Mouse (Mus musculus): Measurements from ENCODE around the gene Man2a1. TPM values are rescaled to one million over a fixed set of nuclear protein-coding genes. Genes with fewer than 3 reads are reported as not detected.
A peak's percentile ranks its signal among the peaks of the same experiment; 100 is the strongest.

Gene Man2a1
- polyA plus RNA-seq, 1 experiment from 2014 or later, result 5.7 TPM

- 83% methylated on average over 8 of the region's 8 CpGs for WGBS
- H3K9me3 ChIP-seq, result no peaks in the 10 kb centered on the region
- no peaks in the 10 kb centered on the region for H3K27me3 ChIP-seq
- H3K9ac ChIP-seq (replicated peaks), result no peak overlapping the region
- no peak overlapping the region for H3K27ac ChIP-seq
- H3K36me3 ChIP-seq, result no peaks in the 10 kb centered on the region
- no peak overlapping the region for H3K4me3 ChIP-seq (replicated peaks)
- peaks cover 12% of the 10 kb centered on the region; the same call in 1 of the 2 replicates for H3K4me1 ChIP-seq (replicated peaks)
- no peak overlapping the region for H3K4me2 ChIP-seq (replicated peaks)
- no peak for ATAC-seq
Observed at GRCm38 (mm10) chr17:64579696-64580095, 20.8 kb upstream of the Man2a1 start.

- peaks cover 12% of the 10 kb centered on the region; the same call in 1 of the 2 replicates for H3K4me1 ChIP-seq (replicated peaks)
- no peaks in the 10 kb centered on the region for H3K36me3 ChIP-seq
- H3K4me3 ChIP-seq (replicated peaks), result no peak overlapping the region
- no peaks in the 10 kb centered on the region for H3K9me3 ChIP-seq
- no peaks in the 10 kb centered on the region for H3K27me3 ChIP-seq
- no peak overlapping the region for H3K4me2 ChIP-seq (replicated peaks)
- no peak overlapping the region for H3K9ac ChIP-seq (replicated peaks)
- WGBS, result 91% methylated on average over 6 of the region's 6 CpGs
- no peak overlapping the region for H3K27ac ChIP-seq
- ATAC-seq, result no peak
Observed at GRCm38 (mm10) chr17:64581133-64581532, 19.4 kb upstream of the Man2a1 start.

GRCm38 (mm10) chr17:64581962-64582361 is 18.6 kb upstream of the Man2a1 start:
- H3K27me3 ChIP-seq, result no peaks in the 10 kb centered on the region
- H3K9ac ChIP-seq (replicated peaks), result no peak overlapping the region
- WGBS, result 92% methylated on average over 3 of the region's 3 CpGs
- no peak for ATAC-seq
- H3K9me3 ChIP-seq, result no peaks in the 10 kb centered on the region
- peaks cover 12% of the 10 kb centered on the region; the same call in 1 of the 2 replicates for H3K4me1 ChIP-seq (replicated peaks)
- no peak overlapping the region for H3K4me3 ChIP-seq (replicated peaks)
- H3K27ac ChIP-seq, result no peak overlapping the region
- H3K4me2 ChIP-seq (replicated peaks), result no peak overlapping the region
- H3K36me3 ChIP-seq, result no peaks in the 10 kb centered on the region

- no peak for ATAC-seq
- H3K9ac ChIP-seq (replicated peaks), result no peak overlapping the region
- no peak overlapping the region for H3K4me2 ChIP-seq (replicated peaks)
- H3K9me3 ChIP-seq, result no peaks in the 10 kb centered on the region
- no peaks in the 10 kb centered on the region for H3K27me3 ChIP-seq
- no peak overlapping the region for H3K27ac ChIP-seq
- 0 out of 2 replicates have a peak, but pooled peaks cover 5% of the 10 kb centered on the region for H3K4me1 ChIP-seq (replicated peaks)
- no peaks in the 10 kb centered on the region for H3K36me3 ChIP-seq
- no peak overlapping the region for H3K4me3 ChIP-seq (replicated peaks)
- 56% methylated on average over 4 of the region's 4 CpGs for WGBS
Observed at GRCm38 (mm10) chr17:64590483-64590882, 10.1 kb upstream of the Man2a1 start.

GRCm38 (mm10) chr17:64591366-64591765 is 9.2 kb upstream of the Man2a1 start:
- Histone ChIP-seq H3K27me3 (no peaks in the 10 kb centered on the region), H3K4me3 (replicated peaks) (no peak overlapping the region), H3K9ac (replicated peaks) (no peak overlapping the region), H3K4me2 (replicated peaks) (no peak overlapping the region), H3K4me1 (replicated peaks) (0 out of 2 replicates have a peak, but pooled peaks cover 5% of the 10 kb centered on the region), H3K9me3 (no peaks in the 10 kb centered on the region), H3K27ac (peak overlapping the region; percentile 36; the same call in 1 of the 2 replicates), H3K36me3 (no peaks in the 10 kb centered on the region)
- ATAC-seq, result no peak
- 83% methylated on average over 10 of the region's 10 CpGs for WGBS

- H3K9ac ChIP-seq (replicated peaks), result no peak overlapping the region
- no peak overlapping the region for H3K27ac ChIP-seq
- 86% methylated on average over 2 of the region's 2 CpGs for WGBS
- no peak overlapping the region for H3K4me2 ChIP-seq (replicated peaks)
- ATAC-seq, result no peak
- no peak overlapping the region for H3K4me3 ChIP-seq (replicated peaks)
- H3K36me3 ChIP-seq, result no peaks in the 10 kb centered on the region
- H3K27me3 ChIP-seq, result no peaks in the 10 kb centered on the region
- H3K4me1 ChIP-seq (replicated peaks), result 0 out of 2 replicates have a peak, but pooled peaks cover 5% of the 10 kb centered on the region
- no peaks in the 10 kb centered on the region for H3K9me3 ChIP-seq
Observed at GRCm38 (mm10) chr17:64592355-64592754, 8.2 kb upstream of the Man2a1 start.

GRCm38 (mm10) chr17:64592788-64593187 is 7.7 kb upstream of the Man2a1 start:
- no peaks in the 10 kb centered on the region for H3K27me3 ChIP-seq
- H3K36me3 ChIP-seq, result no peaks in the 10 kb centered on the region
- WGBS, result 82% methylated on average over 3 of the region's 3 CpGs
- no peak overlapping the region for H3K4me2 ChIP-seq (replicated peaks)
- ATAC-seq, result no peak
- no peak overlapping the region for H3K4me3 ChIP-seq (replicated peaks)
- H3K9ac ChIP-seq (replicated peaks), result no peak overlapping the region
- no peaks in the 10 kb centered on the region for H3K9me3 ChIP-seq
- H3K4me1 ChIP-seq (replicated peaks), result 0 out of 2 replicates have a peak, but pooled peaks cover 5% of the 10 kb centered on the region
- H3K27ac ChIP-seq, result no peak overlapping the region

GRCm38 (mm10) chr17:64597770-64598169 is 2.8 kb upstream of the Man2a1 start:
- no peak overlapping the region for H3K9ac ChIP-seq (replicated peaks)
- no peaks in the 10 kb centered on the region for H3K27me3 ChIP-seq
- H3K4me2 ChIP-seq (replicated peaks), result no peak overlapping the region
- no peaks in the 10 kb centered on the region for H3K9me3 ChIP-seq
- H3K36me3 ChIP-seq, result no peaks in the 10 kb centered on the region
- WGBS, result 85% methylated on average over 9 of the region's 9 CpGs
- no peak overlapping the region for H3K4me3 ChIP-seq (replicated peaks)
- no peak overlapping the region for H3K27ac ChIP-seq
- peaks cover 17% of the 10 kb centered on the region for H3K4me1 ChIP-seq (replicated peaks)
- ATAC-seq, result no peak

- no peaks in the 10 kb centered on the region for H3K36me3 ChIP-seq
- peak overlapping the region; percentile 92 for H3K9ac ChIP-seq (replicated peaks)
- 34% methylated on average over 4 of the region's 4 CpGs for WGBS
- H3K27me3 ChIP-seq, result no peaks in the 10 kb centered on the region
- H3K27ac ChIP-seq, result peak overlapping the region; percentile 92
- peaks cover 37% of the 10 kb centered on the region for H3K4me1 ChIP-seq (replicated peaks)
- H3K9me3 ChIP-seq, result no peaks in the 10 kb centered on the region
- peak overlapping the region; percentile 90 for H3K4me3 ChIP-seq (replicated peaks)
- peak overlapping the region; percentile 94 for H3K4me2 ChIP-seq (replicated peaks)
- ATAC-seq, result no peak
Observed at GRCm38 (mm10) chr17:64599916-64600315, 620 bp upstream of the Man2a1 start.

- Histone ChIP-seq H3K4me2 (replicated peaks) (peak overlapping the region; percentile 94), H3K36me3 (no peaks in the 10 kb centered on the region), H3K9me3 (no peaks in the 10 kb centered on the region), H3K27ac (peak overlapping the region; percentile 92), H3K4me3 (replicated peaks) (peak overlapping the region; percentile 90), H3K9ac (replicated peaks) (peak overlapping the region; percentile 92), H3K4me1 (replicated peaks) (peaks cover 44% of the 10 kb centered on the region), H3K27me3 (no peaks in the 10 kb centered on the region)
- ATAC-seq, result no peak; the same call in 1 of the 2 replicates
- under 1% methylated on average over 69 of the region's 73 CpGs for WGBS
Observed at GRCm38 (mm10) chr17:64601091-64601750, 685 bp downstream of the Man2a1 start.

- Histone ChIP-seq H3K27ac (peak overlapping the region; percentile 92; the same call in 1 of the 2 replicates), H3K36me3 (no peaks in the 10 kb centered on the region), H3K4me2 (replicated peaks) (peak overlapping the region; percentile 94), H3K4me3 (replicated peaks) (peak overlapping the region; percentile 90), H3K9me3 (no peaks in the 10 kb centered on the region), H3K4me1 (replicated peaks) (peaks cover 44% of the 10 kb centered on the region), H3K9ac (replicated peaks) (peak overlapping the region; percentile 92), H3K27me3 (no peaks in the 10 kb centered on the region)
- 1% methylated on average over 44 of the region's 44 CpGs for whole genome bisulfite sequencing
- peak; percentile 35; the same call in 1 of the 2 replicates for ATAC-seq
Observed at GRCm38 (mm10) chr17:64601751-64602578, 1.4 kb downstream of the Man2a1 start.

GRCm38 (mm10) chr17:64603134-64603533 is 2.6 kb downstream of the Man2a1 start:
- no peaks in the 10 kb centered on the region for H3K9me3 ChIP-seq
- peak overlapping the region; percentile 94 for H3K4me2 ChIP-seq (replicated peaks)
- H3K4me3 ChIP-seq (replicated peaks), result peak overlapping the region; percentile 90
- H3K27me3 ChIP-seq, result no peaks in the 10 kb centered on the region
- H3K36me3 ChIP-seq, result no peaks in the 10 kb centered on the region
- peaks cover 44% of the 10 kb centered on the region for H3K4me1 ChIP-seq (replicated peaks)
- ATAC-seq, result no peak
- WGBS, result 61% methylated on average over 9 of the region's 9 CpGs
- no peak overlapping the region for H3K27ac ChIP-seq
- H3K9ac ChIP-seq (replicated peaks), result 0 out of 2 replicates have a peak overlapping the region, but pooled peaks have one; percentile 92

All from midbrain, embryonic 13.5 days (tissue).